Mouse (Mus musculus) thymus, adult 2 months (tissue): ENCODE data around the gene St6galnac3.

ENCODE experiments used
- CTCF ChIP-seq: fragments of 200-500 bp; IDR thresholded peaks from 2 replicates; pipeline ENCODE4 v1.5.1; 2012; ENCODE audit warnings: mild to moderate bottlenecking, control low read depth, low read length, moderate library complexity, borderline replicate concordance; ENCODE audit not compliant: control insufficient read depth, poor library complexity, insufficient read depth; ENCODE audit errors: extremely low read depth
- POLR2A ChIP-seq: fragments of 200-500 bp; IDR thresholded peaks from 2 replicates; pipeline ENCODE4 v1.6.1; 2012; ENCODE audit warnings: mild to moderate bottlenecking, low read length, control low read depth, moderate library complexity; ENCODE audit not compliant: control insufficient read depth, poor library complexity, insufficient read depth; ENCODE audit errors: extremely low read depth

DNA sequence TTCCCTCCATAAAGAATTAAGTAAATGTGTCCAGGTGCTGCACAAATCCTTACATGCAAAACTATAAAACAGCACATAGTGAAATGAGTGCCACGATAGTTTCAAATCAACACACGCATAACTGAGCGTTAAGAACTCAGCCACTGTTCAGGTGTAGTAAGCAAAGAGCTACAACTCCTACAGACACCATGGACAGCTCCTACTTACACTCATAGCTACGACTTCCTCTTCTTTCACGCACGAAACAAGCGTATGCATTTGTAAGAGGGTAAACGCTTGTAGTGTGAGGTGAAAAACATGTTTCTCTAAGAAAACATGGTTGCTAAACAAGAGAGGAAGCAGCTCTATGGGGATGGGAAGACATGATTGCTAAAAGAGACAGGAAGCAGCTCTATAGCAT is 457.6 kb downstream of the St6galnac3 start:
- TF ChIP-seq CTCF (no peak), POLR2A (no peak)
